Mouse (Mus musculus): ENCODE measurements around the gene Txnl4b. TPM values are rescaled to one million over a fixed set of nuclear protein-coding genes. Genes with fewer than 3 reads are reported as not detected.

Txnl4b gene
- polyA plus RNA-seq, 1 experiment from 2014 or later, result 26.1 TPM

DNA sequence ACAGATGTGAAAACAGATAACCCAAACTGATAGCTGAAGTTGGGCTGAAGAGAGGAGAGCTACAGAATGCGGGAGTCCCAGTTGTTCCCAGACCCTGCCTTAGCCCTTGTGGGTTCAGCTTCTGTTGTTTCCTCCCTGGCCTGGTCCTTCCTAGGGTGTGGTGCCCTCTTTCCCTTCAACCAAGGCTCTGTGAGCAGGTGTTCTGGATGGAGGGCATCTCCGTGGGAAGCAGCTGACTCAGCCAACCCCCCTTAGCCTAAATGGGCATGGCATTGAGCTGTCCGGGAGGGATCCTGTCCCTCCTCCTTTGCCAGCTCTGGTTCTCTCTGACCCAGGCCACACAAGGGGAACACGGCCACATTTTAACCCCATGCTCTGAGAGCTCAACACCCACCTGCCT, 10.6 kb downstream of the Txnl4b start:
- no peaks in the 10 kb centered on the region for H3K4me1 ChIP-seq
- 72% methylated on average over 4 of the region's 4 CpGs for WGBS
- H3K9me3 ChIP-seq, result no peaks in the 10 kb centered on the region
- H3K27me3 ChIP-seq, result no peaks in the 10 kb centered on the region
- no peak overlapping the region for H3K4me2 ChIP-seq
- H3K9ac ChIP-seq, result no peak overlapping the region
- H3K4me3 ChIP-seq, result no peak overlapping the region
- ATAC-seq (ENCODE audit: borderline replicate concordance, extremely low read depth, low FRiP score, low TSS enrichment), result no peak
- H3K27ac ChIP-seq, result no peak overlapping the region
- no peaks in the 10 kb centered on the region for H3K36me3 ChIP-seq

DNA sequence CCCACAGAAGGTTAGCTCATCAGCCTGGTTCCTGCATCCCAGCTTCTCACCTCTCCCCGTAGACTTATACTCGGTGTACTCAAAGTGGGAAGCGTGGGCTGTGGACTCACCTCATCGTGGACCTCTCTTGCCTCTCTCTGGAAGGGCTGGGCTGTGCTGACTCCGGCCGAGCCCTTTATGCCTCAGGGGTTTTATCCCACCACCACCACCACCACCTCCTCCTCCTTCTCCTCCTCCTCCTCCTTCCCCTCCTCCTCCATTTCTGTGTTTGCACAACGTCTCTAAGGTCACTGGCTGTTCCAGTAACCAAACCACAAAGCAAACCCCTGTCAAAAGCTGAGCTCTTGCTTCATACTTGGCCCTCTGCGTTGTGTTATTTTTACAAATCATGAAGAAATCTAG, 13.2 kb downstream of the Txnl4b start, which contains the start of gene Hp:
TSS of gene Hp (minus strand) at position 273 of the 402 bp plus-strand sequence.
- Histone ChIP-seq H3K9ac (no peak within 1 kb of the TSS), H3K4me3 (no peak within 1 kb of the TSS), H3K9me3 (no peaks in the 10 kb centered on the region), H3K4me2 (no peak within 1 kb of the TSS), H3K27ac (peak within 1 kb of the TSS; percentile 29; the same call in 1 of the 2 replicates), H3K27me3 (no peaks in the 10 kb centered on the region), H3K4me1 (no peaks in the 10 kb centered on the region), H3K36me3 (no peaks in the 10 kb centered on the region)
- WGBS, result 47% methylated on average over 8 of the region's 8 CpGs
- no peak for ATAC-seq (ENCODE audit: borderline replicate concordance, extremely low read depth, low FRiP score, low TSS enrichment)

DNA sequence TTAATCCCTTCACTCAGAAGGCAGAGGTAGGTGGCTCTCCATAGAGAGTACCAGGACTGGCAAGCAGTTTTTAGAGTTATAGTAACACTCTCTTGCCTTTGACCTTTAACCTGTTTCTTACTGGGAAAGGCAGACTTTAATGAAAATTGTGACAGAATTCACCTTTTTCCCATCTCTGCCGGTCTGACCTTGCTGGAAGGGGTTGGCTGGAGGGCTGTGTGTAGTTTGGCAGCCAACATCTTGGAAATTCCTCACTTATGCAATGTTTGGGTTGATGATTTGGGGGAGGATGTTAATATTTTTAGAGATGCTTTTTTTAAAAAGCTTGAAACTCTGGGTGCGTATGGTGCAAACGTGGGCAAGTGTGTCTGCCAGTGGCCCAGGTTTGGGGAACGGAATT, 18.6 kb downstream of the Txnl4b start:
- Histone ChIP-seq H3K4me3 (no peak overlapping the region), H3K4me2 (no peak overlapping the region), H3K36me3 (no peaks in the 10 kb centered on the region), H3K9ac (no peak overlapping the region), H3K27me3 (no peaks in the 10 kb centered on the region), H3K27ac (no peak overlapping the region), H3K9me3 (no peaks in the 10 kb centered on the region), H3K4me1 (no peaks in the 10 kb centered on the region)
- WGBS, result 74% methylated on average over 4 of the region's 4 CpGs
- no peak for ATAC-seq (ENCODE audit: borderline replicate concordance, extremely low read depth, low FRiP score, low TSS enrichment)

DNA sequence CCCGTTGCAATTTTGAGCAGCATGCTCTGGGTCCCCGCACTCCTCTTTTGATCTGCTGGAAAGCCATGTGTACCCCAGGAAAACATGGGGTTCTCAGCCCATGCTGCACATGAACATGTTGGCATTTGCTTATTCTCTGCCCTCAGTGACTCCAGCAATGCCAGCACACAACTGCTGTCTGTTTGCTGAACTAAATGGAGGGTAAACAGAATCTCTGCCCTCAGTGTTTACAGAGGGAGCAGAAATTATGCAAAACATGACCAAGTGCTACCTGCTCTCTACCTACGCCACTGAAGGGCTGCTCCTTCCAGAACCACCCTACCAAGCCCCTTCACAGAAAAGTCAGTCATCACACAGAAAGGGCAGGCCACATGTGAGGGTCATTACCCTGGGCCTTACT, 19.1 kb downstream of the Txnl4b start:
- Histone ChIP-seq H3K27ac (no peak overlapping the region), H3K9ac (no peak overlapping the region), H3K27me3 (no peaks in the 10 kb centered on the region), H3K4me2 (no peak overlapping the region), H3K4me1 (no peaks in the 10 kb centered on the region), H3K36me3 (no peaks in the 10 kb centered on the region), H3K4me3 (no peak overlapping the region), H3K9me3 (no peaks in the 10 kb centered on the region)
- 58% methylated on average over 3 of the region's 3 CpGs for WGBS
- ATAC-seq (ENCODE audit: borderline replicate concordance, extremely low read depth, low FRiP score, low TSS enrichment), result no peak

DNA sequence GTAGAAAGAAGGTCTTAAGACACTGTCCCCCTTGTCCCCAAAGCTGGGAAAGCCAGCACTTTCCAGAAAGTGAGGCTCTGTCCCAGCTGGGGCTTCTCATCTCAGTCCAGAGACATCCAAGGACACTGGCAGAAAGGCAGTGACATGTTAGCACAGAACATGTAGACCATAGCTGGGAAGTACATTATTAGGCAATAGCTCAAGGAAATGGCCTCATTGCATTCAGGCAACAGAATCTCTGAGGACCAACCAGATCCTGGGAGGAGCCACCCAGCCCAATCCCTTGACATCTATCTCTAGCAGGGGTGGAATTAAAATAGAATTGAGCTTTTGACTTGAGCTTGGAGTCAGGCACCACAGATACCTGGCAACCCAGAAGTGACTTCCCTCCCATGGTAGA, 20.0 kb downstream of the Txnl4b start:
- Histone ChIP-seq H3K27me3 (no peaks in the 10 kb centered on the region), H3K27ac (no peak overlapping the region), H3K4me3 (no peak overlapping the region), H3K4me1 (no peaks in the 10 kb centered on the region), H3K4me2 (no peak overlapping the region), H3K36me3 (no peaks in the 10 kb centered on the region), H3K9ac (no peak overlapping the region), H3K9me3 (no peaks in the 10 kb centered on the region)
- ATAC-seq (ENCODE audit: borderline replicate concordance, extremely low read depth, low FRiP score, low TSS enrichment), result no peak

DNA sequence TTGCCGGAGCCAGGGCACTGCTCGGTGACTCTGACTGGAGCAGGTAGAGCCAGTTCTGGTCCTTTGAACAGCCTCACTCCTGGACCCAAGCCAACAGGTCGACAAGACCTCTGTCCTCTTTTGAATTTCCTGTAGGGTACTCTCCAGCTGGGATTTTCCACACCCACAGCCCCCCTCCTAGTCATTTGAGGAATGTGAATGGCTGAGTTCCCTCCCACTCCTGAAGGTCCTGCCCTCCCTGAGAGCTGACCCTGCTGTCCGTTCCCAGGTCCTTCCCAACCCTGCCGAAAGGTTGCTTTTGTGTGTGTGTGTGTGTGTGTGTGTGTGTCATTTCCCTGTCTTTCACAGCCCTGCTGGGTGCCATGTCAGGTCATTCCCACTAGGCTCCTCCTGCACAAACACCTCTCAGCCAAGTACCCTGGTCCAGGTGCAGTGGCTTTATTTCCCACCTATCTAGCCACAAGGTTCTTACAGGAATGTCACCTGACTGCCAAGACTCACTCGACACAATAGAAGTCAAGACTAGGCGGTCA, 21.3 kb downstream of the Txnl4b start:
- Histone ChIP-seq H3K4me1 (no peaks in the 10 kb centered on the region), H3K9ac (no peak overlapping the region), H3K4me3 (no peak overlapping the region), H3K4me2 (peak overlapping the region; percentile 0; the same call in 1 of the 2 replicates), H3K27me3 (no peaks in the 10 kb centered on the region), H3K36me3 (0 out of 2 replicates have a peak, but pooled peaks cover under 1% of the 10 kb centered on the region), H3K9me3 (no peaks in the 10 kb centered on the region), H3K27ac (peak overlapping the region; percentile 90)
- peak; percentile 88 for ATAC-seq (ENCODE audit: borderline replicate concordance, extremely low read depth, low FRiP score, low TSS enrichment)
- 44% methylated on average over 7 of the region's 7 CpGs for WGBS

DNA sequence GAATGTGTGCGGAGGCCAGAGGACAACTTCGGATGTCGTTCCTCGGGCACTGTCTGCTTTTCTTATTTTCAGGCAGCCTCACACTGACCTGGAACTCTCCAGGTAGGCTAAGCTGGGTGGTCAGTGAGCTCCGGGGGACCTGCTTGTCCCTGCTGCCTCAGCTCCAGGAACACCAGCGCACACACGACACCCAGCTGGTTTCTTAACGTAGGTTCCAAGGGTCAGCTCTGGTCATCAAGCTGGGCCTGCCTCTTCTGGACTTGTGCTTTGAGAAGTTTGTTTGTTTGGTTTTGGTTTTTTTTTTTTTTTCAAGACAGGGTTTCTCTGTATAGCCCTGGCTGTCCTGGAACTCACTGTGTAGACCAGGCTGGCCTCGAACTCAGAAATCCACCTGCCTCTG, 25.2 kb downstream of the Txnl4b start:
- WGBS, result 84% methylated on average over 9 of the region's 9 CpGs
- H3K36me3 ChIP-seq, result peaks cover 25% of the 10 kb centered on the region
- H3K9ac ChIP-seq, result no peak overlapping the region
- H3K4me2 ChIP-seq, result no peak overlapping the region
- no peak for ATAC-seq (ENCODE audit: borderline replicate concordance, extremely low read depth, low FRiP score, low TSS enrichment)
- H3K27me3 ChIP-seq, result no peaks in the 10 kb centered on the region
- no peaks in the 10 kb centered on the region for H3K4me1 ChIP-seq
- H3K27ac ChIP-seq, result no peak overlapping the region
- no peaks in the 10 kb centered on the region for H3K9me3 ChIP-seq
- H3K4me3 ChIP-seq, result no peak overlapping the region

DNA sequence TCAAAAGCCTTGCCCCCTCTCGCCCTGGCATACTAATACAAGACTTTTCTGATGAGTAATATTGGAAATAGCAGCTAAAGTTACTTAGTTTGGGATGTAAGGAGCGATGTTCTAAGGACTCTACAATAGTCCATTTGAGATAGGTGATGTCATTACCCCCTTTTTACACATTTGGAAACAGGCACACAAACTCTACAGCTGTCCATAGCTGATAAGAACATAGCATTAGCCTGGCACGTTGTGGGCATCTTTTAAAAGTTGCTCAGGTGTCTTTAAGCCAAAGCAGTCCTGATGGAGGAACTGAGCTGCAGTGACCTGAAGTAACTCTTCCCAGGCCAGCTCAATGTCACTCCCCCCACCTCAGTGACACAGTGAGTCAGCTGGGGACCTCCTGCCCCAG, 25.7 kb downstream of the Txnl4b start:
- H3K4me2 ChIP-seq, result no peak overlapping the region

DNA sequence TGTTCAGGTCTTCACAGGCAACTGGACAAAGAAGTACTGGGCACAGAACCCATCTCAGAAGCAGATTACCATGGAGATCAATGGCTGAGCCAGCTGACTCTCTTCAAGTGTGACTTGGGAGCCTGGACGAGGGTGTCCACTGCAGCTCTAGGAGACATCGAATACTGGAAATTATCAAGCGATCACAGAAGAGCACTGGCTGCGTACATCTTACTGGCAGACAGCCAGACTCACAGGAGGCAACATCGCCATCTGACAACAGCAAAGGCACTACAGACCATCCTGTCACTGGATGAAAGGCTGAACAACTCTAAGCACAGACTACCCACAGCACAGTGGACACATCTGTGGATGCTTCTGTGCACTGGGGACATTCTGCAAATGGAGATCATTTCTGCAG, 26.5 kb downstream of the Txnl4b start:
- peaks cover 25% of the 10 kb centered on the region for H3K36me3 ChIP-seq
- H3K9me3 ChIP-seq, result no peaks in the 10 kb centered on the region
- no peaks in the 10 kb centered on the region for H3K4me1 ChIP-seq
- WGBS, result 70% methylated on average over 5 of the region's 5 CpGs
- H3K4me2 ChIP-seq, result no peak overlapping the region
- H3K27ac ChIP-seq, result no peak overlapping the region
- H3K27me3 ChIP-seq, result no peaks in the 10 kb centered on the region
- no peak for ATAC-seq (ENCODE audit: borderline replicate concordance, extremely low read depth, low FRiP score, low TSS enrichment)
- H3K9ac ChIP-seq, result no peak overlapping the region
- no peak overlapping the region for H3K4me3 ChIP-seq

More for the DNA sequence above, 25.7 kb downstream of the Txnl4b start:
- no peaks in the 10 kb centered on the region for H3K4me1 ChIP-seq
- WGBS, result 78% methylated on average over 3 of the region's 3 CpGs
- ATAC-seq (ENCODE audit: borderline replicate concordance, extremely low read depth, low FRiP score, low TSS enrichment), result no peak
- no peak overlapping the region for H3K4me3 ChIP-seq
- no peak overlapping the region for H3K27ac ChIP-seq
- H3K27me3 ChIP-seq, result no peaks in the 10 kb centered on the region
- H3K9ac ChIP-seq, result no peak overlapping the region
- H3K36me3 ChIP-seq, result peaks cover 25% of the 10 kb centered on the region
- no peaks in the 10 kb centered on the region for H3K9me3 ChIP-seq

DNA sequence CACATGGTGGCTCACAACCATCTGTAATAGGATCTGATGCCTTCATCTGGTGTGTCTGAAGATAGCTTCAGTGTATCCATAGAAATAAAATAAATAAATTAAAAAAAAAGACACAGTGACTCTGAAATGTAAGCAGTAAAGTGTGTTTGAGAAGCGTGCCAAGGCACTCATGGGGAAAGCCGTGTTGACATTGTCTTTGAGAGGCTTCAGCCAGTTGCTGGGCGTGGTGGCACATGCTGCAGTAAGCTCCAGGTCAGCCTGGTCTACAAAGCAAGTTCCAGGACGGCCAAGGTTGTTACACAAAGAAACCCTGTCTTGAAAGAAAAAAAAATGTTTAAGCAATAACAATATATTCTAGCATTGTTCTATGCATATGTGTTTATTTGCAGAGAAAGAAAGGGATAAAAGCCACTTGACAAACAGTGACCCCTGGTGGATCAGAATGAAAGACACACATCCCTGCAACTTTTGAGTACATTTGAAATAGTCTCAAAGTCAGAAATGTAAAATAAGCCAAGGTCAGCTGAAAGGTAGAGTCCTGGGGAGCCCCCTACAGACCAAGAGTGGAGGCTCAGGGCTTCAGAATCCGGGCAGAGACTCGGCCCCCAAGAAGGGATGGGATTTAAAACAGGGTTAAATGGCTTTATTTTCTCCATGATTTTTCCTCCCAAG, 27.6 kb downstream of the Txnl4b start:
- H3K9me3 ChIP-seq, result no peaks in the 10 kb centered on the region
- no peak overlapping the region for H3K9ac ChIP-seq
- no peaks in the 10 kb centered on the region for H3K4me1 ChIP-seq
- H3K27me3 ChIP-seq, result no peaks in the 10 kb centered on the region
- no peak overlapping the region for H3K4me3 ChIP-seq
- H3K4me2 ChIP-seq, result no peak overlapping the region
- 61% methylated on average over 6 of the region's 6 CpGs for WGBS
- ATAC-seq (ENCODE audit: borderline replicate concordance, extremely low read depth, low FRiP score, low TSS enrichment), result no peak
- peak overlapping the region; percentile 29; the same call in 1 of the 2 replicates for H3K27ac ChIP-seq
- peaks cover 25% of the 10 kb centered on the region for H3K36me3 ChIP-seq

DNA sequence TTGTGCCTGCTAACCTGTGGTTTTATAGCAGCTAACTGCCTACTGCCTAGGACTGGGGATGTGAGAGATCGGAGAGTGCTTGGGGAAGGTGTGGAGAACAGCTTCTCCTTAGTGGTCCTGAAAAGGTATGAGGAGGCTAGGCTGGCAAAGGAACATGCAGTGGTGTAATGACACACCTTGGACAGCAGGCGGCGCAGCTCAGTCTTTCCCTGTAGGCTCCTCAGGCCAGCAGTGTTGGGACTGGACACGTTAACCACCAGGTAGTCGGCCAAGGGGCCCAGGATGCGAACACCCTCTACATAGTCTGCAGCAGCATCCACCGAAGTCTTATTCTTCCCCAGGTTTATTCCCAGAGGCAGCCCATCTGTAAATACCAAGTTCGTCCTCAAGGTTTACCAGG, 30.2 kb downstream of the Txnl4b start:
- Histone ChIP-seq H3K4me1 (no peaks in the 10 kb centered on the region), H3K36me3 (peaks cover 27% of the 10 kb centered on the region), H3K9me3 (no peaks in the 10 kb centered on the region), H3K9ac (no peak overlapping the region), H3K27ac (no peak overlapping the region), H3K4me2 (no peak overlapping the region), H3K27me3 (no peaks in the 10 kb centered on the region), H3K4me3 (no peak overlapping the region)
- WGBS, result 43% methylated on average over 8 of the region's 8 CpGs
- no peak for ATAC-seq (ENCODE audit: borderline replicate concordance, extremely low read depth, low FRiP score, low TSS enrichment)

DNA sequence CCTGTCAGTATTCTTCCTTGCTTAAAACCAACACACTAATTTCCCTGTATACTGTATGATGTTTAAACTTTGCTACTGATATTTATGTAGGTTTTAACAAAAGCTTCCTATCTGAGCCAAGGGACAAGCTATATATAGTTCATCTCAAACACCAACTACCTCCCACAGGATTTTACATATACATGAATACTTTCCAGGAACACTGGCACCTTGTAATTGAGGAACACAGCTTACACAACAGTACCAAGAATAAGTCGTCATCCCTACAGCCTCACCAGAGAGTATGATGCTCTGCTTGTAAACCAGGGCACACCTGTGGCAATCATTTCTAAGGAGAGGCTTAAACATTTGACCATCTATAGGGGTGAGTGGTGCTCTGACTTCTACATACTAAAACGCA, 41.0 kb downstream of the Txnl4b start:
- Histone ChIP-seq H3K9me3 (no peaks in the 10 kb centered on the region), H3K4me3 (no peak overlapping the region), H3K4me1 (peaks cover 17% of the 10 kb centered on the region), H3K36me3 (peaks cover 10% of the 10 kb centered on the region), H3K27me3 (no peaks in the 10 kb centered on the region), H3K4me2 (no peak overlapping the region), H3K9ac (no peak overlapping the region), H3K27ac (no peak overlapping the region)
- no peak for ATAC-seq (ENCODE audit: borderline replicate concordance, extremely low read depth, low FRiP score, low TSS enrichment)
- 74% methylated on average over 2 of the region's 2 CpGs for WGBS

Measured in lung, embryonic 15.5 days (tissue).